Mouse (Mus musculus): ENCODE data around the gene Mindy1. TPM values are rescaled to one million over a fixed set of nuclear protein-coding genes. Genes with fewer than 3 reads are reported as not detected.

Gene Mindy1
- 82.1 and 111 TPM in 2 replicates for polyA plus RNA-seq (2012)

DNA sequence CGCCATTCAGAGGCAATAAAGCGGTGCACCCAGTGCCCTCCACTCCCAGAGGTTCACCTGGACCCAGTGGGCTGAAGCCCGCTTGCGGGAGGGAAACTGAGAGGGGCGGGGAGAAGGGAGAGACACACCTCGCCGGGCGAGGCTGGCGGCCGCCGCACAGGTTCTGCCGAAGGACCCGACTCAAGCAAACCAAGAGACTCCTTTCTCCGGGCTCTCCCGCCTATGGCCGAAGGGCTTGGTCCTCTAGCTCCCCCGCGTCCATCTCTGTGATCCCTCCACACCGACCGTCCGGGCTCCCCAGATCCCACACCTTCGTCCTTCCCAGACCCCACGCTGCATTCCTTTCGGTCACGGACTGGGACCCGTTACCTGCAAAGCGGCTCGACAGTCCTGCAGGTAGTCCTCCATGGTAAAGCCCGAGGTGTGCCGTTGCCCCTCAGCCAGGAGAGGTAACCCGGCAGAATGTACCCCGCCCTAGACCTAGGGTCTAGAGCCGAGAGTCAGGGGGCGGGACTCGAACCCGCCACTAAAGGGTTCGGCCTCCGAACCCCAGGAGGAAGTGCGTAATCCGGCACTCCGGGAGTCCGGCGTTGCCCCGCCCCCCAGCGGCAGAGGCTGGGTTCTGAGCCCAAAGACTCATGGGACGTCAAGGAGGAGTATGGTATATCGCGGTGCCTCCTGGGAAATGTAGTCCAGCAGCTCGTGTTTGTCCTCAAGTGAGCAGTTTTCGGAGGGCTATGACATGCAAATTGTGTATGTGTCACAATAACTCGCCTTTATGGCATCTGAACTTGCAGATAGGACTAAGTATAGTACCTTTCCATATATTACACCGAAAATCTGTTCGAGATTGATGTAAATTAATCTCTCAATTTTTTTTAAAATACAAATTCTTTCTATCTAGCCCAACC, at the start of gene Mindy1, which contains the start of gene Prune1:
TSS of gene Mindy1 (plus strand) at position 130 of the 911 bp plus-strand sequence.
TSS of gene Prune1 (minus strand) at position 861 of the 911 bp plus-strand sequence.
- no peak for TF ChIP-seq GATA1 (IDR thresholded peaks at IDR 0.05; ENCODE audit: low read length)

DNA sequence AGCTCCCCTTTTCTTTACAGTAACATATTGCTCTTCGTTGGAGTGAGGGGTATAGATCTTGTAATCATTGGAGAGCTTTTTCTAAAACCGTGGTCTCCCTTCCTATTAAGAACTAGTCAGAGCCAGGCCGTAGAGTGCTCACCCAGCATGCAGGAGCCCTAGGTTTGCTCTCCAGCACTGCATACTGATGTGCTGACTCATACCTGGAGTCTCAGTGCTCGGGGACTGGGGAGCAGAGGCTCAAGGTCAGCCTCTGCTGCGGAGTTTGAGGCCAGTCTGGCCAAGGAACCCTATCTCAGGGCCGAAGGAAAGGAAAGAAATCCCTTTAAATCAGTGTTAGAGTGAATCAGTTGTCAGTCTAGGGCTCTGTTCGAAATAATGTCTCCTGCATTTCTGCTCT, 48.4 kb upstream of the Mindy1 start:
- TF ChIP-seq GATA1 (IDR thresholded peaks at IDR 0.05; ENCODE audit: low read length): no peak

DNA sequence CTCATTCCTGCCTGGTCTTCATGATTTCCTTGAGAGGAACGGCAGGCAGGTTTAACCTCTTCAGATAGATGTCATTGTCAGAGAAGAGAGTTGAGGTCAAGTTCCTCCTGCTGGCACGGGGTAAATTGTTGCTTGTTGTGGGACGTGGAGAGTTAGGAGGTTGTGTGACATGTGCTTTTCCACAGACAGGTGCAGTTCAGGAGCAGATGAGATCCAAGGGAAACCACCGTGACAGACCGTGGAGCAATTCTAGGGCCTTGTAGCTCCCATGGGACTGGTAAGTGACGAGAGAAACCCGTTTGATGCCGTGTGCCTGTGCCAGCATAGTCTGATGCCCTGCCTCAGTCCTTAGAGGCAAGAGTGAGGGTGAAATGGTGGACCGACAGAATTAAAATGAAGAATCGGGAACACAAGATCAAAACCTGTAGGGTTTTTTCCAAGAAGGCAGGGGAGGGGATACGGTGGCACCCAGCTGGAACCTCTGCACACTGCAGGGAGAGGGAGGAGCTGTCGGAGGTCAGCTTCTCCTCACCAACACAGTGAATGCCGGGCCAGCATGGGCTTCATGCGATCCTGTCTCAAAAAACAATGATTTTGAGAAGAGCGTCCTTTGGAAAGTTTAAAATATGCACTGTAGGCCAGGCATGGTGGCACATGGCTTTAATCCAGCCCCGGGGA, 47.7 kb upstream of the Mindy1 start:
- TF ChIP-seq GATA1 (IDR thresholded peaks at IDR 0.05; ENCODE audit: low read length): no peak

DNA sequence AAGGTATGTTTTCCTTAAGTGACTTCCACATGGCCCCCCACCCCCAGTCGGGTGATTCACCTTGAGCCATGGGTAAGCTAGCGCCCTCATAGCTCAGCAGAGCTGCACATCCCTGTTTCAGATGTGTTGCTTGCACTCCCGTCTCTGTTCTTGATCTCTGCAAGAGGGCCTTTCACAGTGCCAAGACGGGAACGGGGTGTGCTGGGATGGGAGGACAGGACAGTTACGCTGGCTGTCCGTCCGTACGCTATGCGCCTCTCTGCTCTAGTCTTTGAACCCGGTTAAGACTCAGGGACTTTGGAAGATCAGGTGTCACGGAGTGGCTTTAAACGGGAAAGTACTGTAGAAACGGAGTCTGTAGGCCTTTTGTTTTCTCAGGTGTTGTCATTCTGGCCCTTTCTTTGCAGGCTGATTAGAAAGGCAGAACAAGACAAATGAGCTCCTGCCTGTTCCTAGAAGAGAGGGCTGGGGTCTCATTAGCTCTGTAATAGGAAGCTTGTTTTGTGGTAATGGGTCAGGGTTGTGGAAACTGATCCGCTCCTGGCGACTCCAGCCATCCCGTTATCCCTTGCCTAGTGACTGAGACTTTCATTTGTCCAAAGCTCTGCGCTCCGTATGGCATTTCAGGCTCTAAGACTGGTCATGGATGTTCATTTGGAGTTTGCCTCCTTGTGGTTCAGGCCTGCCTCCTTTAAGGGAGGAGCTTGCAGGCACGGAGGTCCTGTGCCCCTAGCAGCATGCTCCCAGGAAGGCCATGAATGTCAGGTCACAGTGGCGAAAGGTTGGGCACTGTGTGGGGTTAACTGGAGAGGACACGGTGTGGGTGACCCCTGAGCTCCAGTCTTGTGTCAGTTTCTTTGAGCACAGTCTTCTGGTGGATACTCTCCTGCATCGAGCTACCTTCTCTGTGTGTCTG, 45.5 kb upstream of the Mindy1 start:
- no peak for TF ChIP-seq GATA1 (IDR thresholded peaks at IDR 0.05; ENCODE audit: low read length)

DNA sequence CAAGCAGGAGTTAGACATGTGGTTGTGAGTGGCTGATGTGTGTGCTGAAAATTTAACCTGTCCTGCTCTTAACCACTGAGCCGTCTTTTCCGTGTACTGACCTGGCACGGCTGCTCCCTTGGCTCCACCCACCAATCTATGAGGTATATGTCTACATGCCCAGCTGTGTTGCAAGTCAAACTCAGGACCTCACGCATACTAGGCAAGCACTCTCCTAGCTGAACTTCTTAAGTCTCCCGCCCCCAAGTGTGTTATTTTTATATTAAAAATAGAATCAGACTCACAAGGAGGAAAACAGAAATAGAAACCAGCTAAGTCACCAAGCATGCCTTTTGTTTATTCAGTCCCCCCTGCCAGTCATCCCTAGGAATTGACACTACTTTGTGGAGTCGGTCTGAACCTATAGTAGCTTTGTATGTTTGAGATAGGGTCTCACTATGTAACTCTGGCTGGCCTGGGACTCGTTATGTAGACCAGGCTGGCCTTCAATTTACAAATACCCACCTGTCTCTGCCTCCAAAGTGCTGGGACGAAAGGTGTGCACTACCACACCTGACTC, 43.5 kb upstream of the Mindy1 start:
- no peak for TF ChIP-seq GATA1 (IDR thresholded peaks at IDR 0.05; ENCODE audit: low read length)

DNA sequence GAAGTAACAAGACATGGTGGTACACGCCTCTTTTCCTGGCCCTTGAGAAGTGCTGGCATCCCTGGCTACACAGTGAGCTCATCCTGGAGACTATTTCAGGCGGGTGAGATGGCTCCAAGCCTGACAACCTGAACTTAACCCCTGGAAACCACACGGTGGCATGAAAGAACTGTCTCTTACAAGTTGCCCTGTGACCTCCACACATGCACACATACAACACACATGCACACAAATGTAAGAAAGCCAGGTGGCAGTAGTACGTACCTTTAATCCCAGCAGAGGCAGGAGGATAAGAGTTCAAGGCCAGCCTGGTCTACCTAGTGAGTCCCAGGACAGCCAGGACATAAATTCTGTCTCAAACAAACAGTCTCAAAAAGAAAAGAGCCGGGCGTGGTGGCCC, 42.1 kb upstream of the Mindy1 start:
- no peak for TF ChIP-seq GATA1 (IDR thresholded peaks at IDR 0.05; ENCODE audit: low read length)

DNA sequence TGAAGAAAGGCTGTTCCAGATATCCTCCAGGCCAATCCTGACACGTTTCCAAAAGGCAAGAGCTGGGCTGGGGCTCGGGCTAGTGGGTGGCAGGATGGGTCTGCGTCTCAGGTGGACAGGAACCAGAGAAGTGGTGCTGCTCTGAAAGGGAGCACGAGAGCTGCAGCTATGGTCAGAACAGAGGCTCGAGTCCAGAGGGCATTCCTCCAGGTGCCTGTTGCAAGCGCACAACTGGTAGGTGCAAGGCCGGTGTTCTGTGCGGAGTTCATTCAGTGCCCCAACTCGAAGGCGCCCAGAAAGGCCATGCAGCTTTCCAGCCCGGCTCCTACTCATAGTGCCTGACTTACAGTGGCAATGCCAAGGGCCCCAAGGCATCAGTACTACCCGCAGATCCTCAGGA, 41.2 kb upstream of the Mindy1 start:
- TF ChIP-seq GATA1 (IDR thresholded peaks at IDR 0.05; ENCODE audit: low read length): no peak

DNA sequence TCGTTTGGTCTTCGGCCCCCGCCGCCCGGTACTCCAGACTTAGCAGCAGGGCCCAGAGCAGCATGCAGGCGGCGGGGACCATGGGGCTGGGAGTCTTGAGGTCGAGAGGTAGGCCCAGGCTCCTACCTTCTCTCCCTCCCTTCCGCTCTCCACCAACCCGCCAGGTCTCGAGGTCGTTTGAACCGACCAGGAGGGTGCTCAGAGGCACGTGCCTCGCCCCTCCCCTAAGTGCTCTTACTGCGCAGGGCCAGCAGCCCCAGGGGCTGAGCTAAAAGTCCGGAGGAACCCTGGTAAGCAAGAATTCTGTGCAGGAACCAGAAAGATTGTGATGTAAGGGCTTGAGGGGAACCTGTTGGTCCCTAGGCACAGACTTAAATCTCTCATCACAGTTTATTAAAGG, 40.2 kb upstream of the Mindy1 start:
- TF ChIP-seq GATA1 (IDR thresholded peaks at IDR 0.05; ENCODE audit: low read length): no peak

DNA sequence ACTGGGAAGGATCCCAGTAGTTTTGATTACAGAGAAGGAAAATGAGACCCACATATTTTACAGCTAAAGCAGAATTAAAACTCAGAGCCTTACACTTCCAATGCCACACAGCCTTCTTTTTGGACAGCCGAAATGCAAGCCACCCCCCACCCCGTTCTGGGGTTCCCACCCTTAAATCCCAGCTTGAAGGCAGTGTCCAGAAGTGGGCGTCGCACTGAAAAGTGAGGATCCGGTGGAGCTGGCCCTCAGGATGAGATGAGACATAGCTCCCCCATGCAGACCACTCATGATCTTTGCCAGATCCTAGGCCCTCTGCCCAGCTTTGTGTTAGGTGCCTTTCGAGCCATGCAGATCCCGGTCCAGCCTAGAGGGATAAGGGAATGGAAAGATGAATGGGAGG, 39.6 kb upstream of the Mindy1 start, which contains the start of gene Gm128:
TSS of gene Gm128 (minus strand) at position 101 of the 400 bp plus-strand sequence.
- TF ChIP-seq GATA1 (IDR thresholded peaks at IDR 0.05; ENCODE audit: low read length): no peak

DNA sequence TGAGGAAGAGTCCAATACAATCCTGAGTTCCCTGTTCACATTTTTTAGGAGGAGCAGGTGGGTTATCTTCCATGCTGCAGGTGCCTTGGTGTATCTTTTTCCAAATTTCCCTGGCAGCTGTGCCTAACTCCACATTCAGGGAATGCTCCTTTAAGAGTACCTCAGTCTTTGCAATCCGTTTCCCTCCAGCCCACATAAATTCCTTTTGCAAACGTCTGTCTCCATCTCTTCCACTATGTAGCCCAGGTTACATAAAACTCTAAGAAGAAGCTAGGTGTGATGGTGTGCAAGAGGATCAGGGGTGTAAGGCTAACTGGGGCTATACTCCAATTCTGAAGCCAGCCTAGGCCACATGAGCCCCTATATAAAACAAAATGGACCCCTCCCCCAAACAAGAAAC, 38.1 kb upstream of the Mindy1 start:
- no peak for TF ChIP-seq GATA1 (IDR thresholded peaks at IDR 0.05; ENCODE audit: low read length)

DNA sequence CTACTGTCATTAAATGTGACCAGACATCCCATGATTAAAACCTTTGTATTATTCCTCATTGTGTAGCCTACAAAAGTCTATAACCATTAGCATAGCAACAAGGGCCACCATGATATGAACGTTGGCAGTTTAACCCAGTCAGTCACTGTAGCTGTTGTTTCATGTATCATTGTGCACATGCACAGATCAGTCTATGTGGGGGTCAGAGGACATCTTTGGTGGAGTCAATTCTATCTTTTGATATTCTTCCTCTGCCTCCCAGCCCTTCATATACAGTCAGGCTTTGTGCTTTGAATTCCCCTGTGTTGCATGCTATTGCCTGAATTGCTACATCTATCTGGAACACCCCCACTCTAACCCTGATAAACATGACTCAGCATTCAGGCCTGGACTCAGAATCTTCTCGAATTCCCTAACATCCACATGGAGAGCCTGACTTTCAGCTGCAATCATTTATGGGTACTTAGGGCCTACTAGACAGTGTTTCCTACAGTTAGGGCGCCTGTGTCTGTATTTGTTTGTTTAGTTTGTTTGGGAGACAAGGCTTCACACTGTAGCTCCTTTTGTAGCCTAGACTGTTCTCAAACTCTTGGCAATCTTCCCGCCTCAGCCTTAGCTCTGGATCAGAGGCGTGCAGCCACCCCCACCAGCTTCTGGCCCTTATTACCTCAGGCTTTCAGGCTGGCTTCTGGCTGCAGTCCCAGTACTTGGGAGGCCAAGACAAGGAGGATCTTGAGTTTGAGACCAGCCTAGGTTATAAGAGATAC, 34.5 kb upstream of the Mindy1 start:
- no peak for TF ChIP-seq GATA1 (IDR thresholded peaks at IDR 0.05; ENCODE audit: low read length)

DNA sequence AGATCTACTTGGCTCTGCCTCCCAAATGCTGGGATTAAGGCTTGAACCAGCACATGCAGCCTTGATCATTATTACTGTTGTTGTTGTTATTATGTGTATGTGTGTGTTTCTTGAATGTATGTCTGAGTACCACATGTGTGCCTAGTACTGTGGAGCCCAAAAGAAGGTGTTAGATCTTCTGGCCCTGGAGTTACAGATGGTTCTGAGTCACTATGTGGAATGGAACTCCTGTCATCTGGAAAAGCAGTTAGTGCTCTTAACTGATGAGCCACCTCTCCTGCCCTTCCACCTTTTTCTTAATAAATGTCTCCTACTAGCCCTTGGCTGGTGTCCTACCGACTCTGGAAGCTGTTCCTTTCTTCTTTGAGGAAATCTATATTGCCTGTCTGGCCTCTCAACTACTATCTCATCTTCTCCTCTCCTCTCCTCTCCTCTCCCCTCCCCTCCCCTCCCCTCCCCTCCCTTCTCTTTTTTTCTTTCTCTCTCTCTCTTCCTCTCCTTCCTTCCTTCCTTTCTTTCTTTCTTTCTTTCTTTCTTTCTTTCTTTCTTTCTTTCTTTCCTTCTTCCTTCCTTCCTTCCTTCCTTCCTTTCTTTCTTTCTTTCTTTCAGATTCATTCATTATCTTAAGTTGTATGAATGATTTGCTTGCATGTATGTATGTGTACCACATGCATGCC, 33.3 kb upstream of the Mindy1 start:
- no peak for TF ChIP-seq GATA1 (IDR thresholded peaks at IDR 0.05; ENCODE audit: low read length)

DNA sequence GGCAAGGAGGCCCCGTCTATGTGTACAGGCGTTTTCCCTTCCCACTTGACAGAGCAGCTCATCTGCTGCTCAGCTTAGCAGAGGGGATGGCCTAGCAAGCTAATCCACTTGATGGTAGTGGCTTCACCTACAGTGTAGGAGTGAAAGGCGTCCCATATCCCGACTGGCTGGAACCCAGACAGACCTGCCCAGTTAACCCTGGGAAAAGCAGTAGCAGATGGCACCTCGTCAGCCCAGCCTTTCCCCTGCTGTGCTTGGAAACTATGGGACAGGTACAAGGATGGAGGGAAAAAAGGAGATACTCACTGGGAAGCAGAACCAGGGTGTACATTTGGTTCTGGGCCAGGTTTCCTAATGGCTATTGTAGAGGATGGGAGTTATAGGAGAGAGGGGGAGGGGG, 30.8 kb upstream of the Mindy1 start:
- no peak for TF ChIP-seq GATA1 (IDR thresholded peaks at IDR 0.05; ENCODE audit: low read length)

All from G1E-ER4 (cell line).